Mouse (Mus musculus) MEL (cell line): ENCODE measurements around the gene E4f1.

Experiments used
- CTCF ChIP-seq, 3 experiments: IDR thresholded peaks in 2 of 3; conservative IDR thresholded peaks in 1 of 3; 2 replicates each; pipeline ENCODE4 v1.5.1; 2011 to 2012; ENCODE audit warnings: low read length in 3 of 3, low read depth in 2 of 3, mild to moderate bottlenecking in 2 of 3, improper control_type of control experiment in 1 of 3, inconsistent platforms in 1 of 3, mixed read lengths in 1 of 3, moderate library complexity in 1 of 3; ENCODE audit not compliant: control insufficient read depth in 1 of 3, insufficient read depth in 1 of 3, poor library complexity in 1 of 3, severe bottlenecking in 1 of 3
- JUND ChIP-seq: IDR thresholded peaks from 2 replicates; pipeline ENCODE4 v1.6.1; 2011; ENCODE audit warnings: low read depth, mild to moderate bottlenecking, improper control_type of control experiment, low read length
- RAD21 ChIP-seq: IDR thresholded peaks from 2 replicates; pipeline ENCODE4 v1.6.1; 2011; ENCODE audit warnings: mild to moderate bottlenecking, low read depth, low read length, improper control_type of control experiment

GRCm38 (mm10) chr17:24477053-24477984 lies 7.2 kb upstream of the E4f1 start:
- TF ChIP-seq JUND (no peak), RAD21 (no peak), CTCF (IDR thresholded peaks at IDR 0.05 in 2 of 3, conservative IDR thresholded peaks at IDR 0.05 in 1 of 3; ENCODE audit: control insufficient read depth in 1 of 3, insufficient read depth in 1 of 3, low read depth in 2 of 3, low read length in 3 of 3, poor library complexity in 1 of 3, severe bottlenecking in 1 of 3) (no peak)
